Mouse (Mus musculus) kidney, adult 2 months (tissue): ENCODE data around the gene Gm45021. TPM values are rescaled to one million over a fixed set of nuclear protein-coding genes. Genes with fewer than 3 reads are reported as not detected.
"Not testable (repeated sequence)": the region's sequence is repeated elsewhere in the genome, so short reads cannot be mapped to it uniquely, and the experiment has no call there.

Experiments
- DNase-seq: peaks from one replicate; pipeline ENCODE4 v3.0.0; 2021
- H3K27ac ChIP-seq: fragments of 200-500 bp; 2 replicates; pipeline ENCODE4 v1.5.1; 2012; ENCODE audit warnings: low read depth, low read length, control low read depth, inconsistent platforms; ENCODE audit not compliant: insufficient read depth
- H3K27me3 ChIP-seq: fragments of 200-500 bp; replicated peaks from 2 replicates; pipeline ENCODE4 v1.6.1; 2012; ENCODE audit warnings: mild to moderate bottlenecking, moderate library complexity, low read length, inconsistent platforms; ENCODE audit not compliant: control insufficient read depth, insufficient read depth
- H3K36me3 ChIP-seq: fragments of 200-500 bp; 2 replicates; pipeline ENCODE4 v1.6.1; 2012; ENCODE audit warnings: mild to moderate bottlenecking, moderate library complexity, low read length, inconsistent platforms; ENCODE audit not compliant: control insufficient read depth, insufficient read depth
- H3K4me1 ChIP-seq: fragments of 200-500 bp; 2 replicates; pipeline ENCODE4 v1.6.1; 2011; ENCODE audit warnings: low read length; ENCODE audit not compliant: control insufficient read depth, insufficient read depth
- H3K4me3 ChIP-seq: fragments of 200-500 bp; 2 replicates; pipeline ENCODE4 v1.5.1; 2011; ENCODE audit warnings: mild to moderate bottlenecking, low read depth, low read length, control low read depth; ENCODE audit not compliant: insufficient read depth
- CTCF ChIP-seq: fragments of 200-500 bp; conservative IDR thresholded peaks from 2 replicates; pipeline ENCODE4 v1.5.1; 2011; ENCODE audit warnings: low read depth, mild to moderate bottlenecking, control low read depth, low read length, moderate library complexity, mixed read lengths; ENCODE audit not compliant: insufficient read depth, insufficient read length
- POLR2A ChIP-seq: fragments of 200-500 bp; IDR thresholded peaks from one replicate; pipeline ENCODE4 v1.6.1; 2011; ENCODE audit warnings: low read depth, low read length, control low read depth
- WGBS: fragments of 180-500 bp; shearing (Covaris S2); methylation state at CpG from one replicate; pipeline ENCODE4 v1.1.7; 2018; 5-methylcytosine and 5-hydroxymethylcytosine counted together
- polyA plus RNA-seq: library from polyadenylated mRNA; depleted of rRNA; stranded (reverse); fragments of >200 nt; gene quantifications from 2 replicates; pipeline ENCODE4 v1.2.3, GENCODE M21; 2012

The Gm45021 gene
- polyA plus RNA-seq, 1 experiment: not detected

- no peaks in the 10 kb centered on the region for H3K36me3 ChIP-seq
Observed at GRCm38 (mm10) chr6:48620031-48620430, 30.6 kb downstream of the Gm45021 start.

GRCm38 (mm10) chr6:48622186-48622843, 32.9 kb downstream of the Gm45021 start:
- H3K4me1 ChIP-seq, DNase-seq, H3K27me3 ChIP-seq, H3K4me3 ChIP-seq, H3K36me3 ChIP-seq, H3K27ac ChIP-seq: not testable (repeated sequence)
- 91% methylated on average over 8 of the region's 8 CpGs for WGBS

More at GRCm38 (mm10) chr6:48620031-48620430, 30.6 kb downstream of the Gm45021 start:
- Histone ChIP-seq H3K4me3 (no peak overlapping the region), H3K27me3 (no peaks in the 10 kb centered on the region), H3K27ac (no peak overlapping the region), H3K4me1 (no peaks in the 10 kb centered on the region)
- TF ChIP-seq POLR2A (no peak), CTCF (no peak)
- no peak for DNase-seq
- 96% methylated on average over 30 of the region's 30 CpGs for WGBS

GRCm38 (mm10) chr6:48623460-48623859, 34.0 kb downstream of the Gm45021 start:
- WGBS: 59% methylated on average over 1 of the region's 1 CpGs
- no peak for DNase-seq

GRCm38 (mm10) chr6:48626464-48626863, 37.1 kb downstream of the Gm45021 start, which contains the start of gene AI854703:
TSS of gene AI854703 (plus strand) at chr6:48626764.
- DNase-seq: no peak
- no peaks in the 10 kb centered on the region for H3K36me3 ChIP-seq
- TF ChIP-seq CTCF: no peak
- no peak for TF ChIP-seq POLR2A
- H3K27me3 ChIP-seq: no peaks in the 10 kb centered on the region
- peak within 1 kb of the TSS; percentile 62 for H3K4me3 ChIP-seq
- peak within 1 kb of the TSS; percentile 98 for H3K27ac ChIP-seq
- 29% methylated on average over 8 of the region's 8 CpGs for WGBS
- H3K4me1 ChIP-seq: peaks cover 28% of the 10 kb centered on the region

More at GRCm38 (mm10) chr6:48623460-48623859, 34.0 kb downstream of the Gm45021 start:
- TF ChIP-seq POLR2A (no peak), CTCF (no peak)
- no peak overlapping the region for H3K4me3 ChIP-seq
- H3K27ac ChIP-seq: no peak overlapping the region
- no peaks in the 10 kb centered on the region for H3K27me3 ChIP-seq
- H3K36me3 ChIP-seq: no peaks in the 10 kb centered on the region
- H3K4me1 ChIP-seq: peaks cover 13% of the 10 kb centered on the region; the same call in 1 of the 2 replicates

- Histone ChIP-seq H3K27me3 (no peaks in the 10 kb centered on the region), H3K27ac (peak overlapping the region; percentile 98), H3K4me1 (peaks cover 28% of the 10 kb centered on the region), H3K36me3 (no peaks in the 10 kb centered on the region), H3K4me3 (peak overlapping the region; percentile 62)
- TF ChIP-seq POLR2A (no peak), CTCF (peak; percentile 30; the same call in 1 of the 2 replicates)
- under 1% methylated on average over 32 of the region's 32 CpGs for WGBS
- DNase-seq: peak; percentile 87
Observed at GRCm38 (mm10) chr6:48626984-48627383, 37.6 kb downstream of the Gm45021 start.

GRCm38 (mm10) chr6:48627511-48627924, 38.1 kb downstream of the Gm45021 start:
- Histone ChIP-seq H3K27me3 (no peaks in the 10 kb centered on the region), H3K4me1 (peaks cover 28% of the 10 kb centered on the region), H3K27ac (peak overlapping the region; percentile 98), H3K4me3 (peak overlapping the region; percentile 62), H3K36me3 (no peaks in the 10 kb centered on the region)
- DNase-seq: peak; percentile 81
- TF ChIP-seq CTCF: no peak
- TF ChIP-seq POLR2A: no peak
- 7% methylated on average over 7 of the region's 7 CpGs for WGBS

GRCm38 (mm10) chr6:48628377-48628776, 39.0 kb downstream of the Gm45021 start:
- H3K27ac ChIP-seq: peak overlapping the region; percentile 98
- H3K27me3 ChIP-seq: no peaks in the 10 kb centered on the region
- TF ChIP-seq POLR2A (peak; percentile 50), CTCF (no peak)
- H3K36me3 ChIP-seq: no peaks in the 10 kb centered on the region
- peak; percentile 92 for DNase-seq
- H3K4me1 ChIP-seq: peaks cover 28% of the 10 kb centered on the region
- H3K4me3 ChIP-seq: peak overlapping the region; percentile 62
- WGBS: 22% methylated on average over 3 of the region's 3 CpGs
